Mouse (Mus musculus) layer of hippocampus, postnatal 25 days (tissue): Measurements from ENCODE around the gene Tmem141. TPM values are rescaled to one million over a fixed set of nuclear protein-coding genes. Genes with fewer than 3 reads are reported as not detected.

ENCODE experiments used
- DNase-seq, 2 experiments: peaks; one replicate each; pipeline ENCODE4 v3.0.0; 2022; ENCODE audit warnings: mixed read lengths in 2 of 2, low spot score in 1 of 2; ENCODE audit errors: extremely low spot score in 1 of 2
- total RNA-seq, 2 experiments: library from RNA; stranded (reverse); gene quantifications; 2 replicates each; pipeline ENCODE4 v1.2.3; 2021

The Tmem141 gene
- total RNA-seq, 2 experiments from 2014 or later, result 21.3 to 24.7 TPM

DNA sequence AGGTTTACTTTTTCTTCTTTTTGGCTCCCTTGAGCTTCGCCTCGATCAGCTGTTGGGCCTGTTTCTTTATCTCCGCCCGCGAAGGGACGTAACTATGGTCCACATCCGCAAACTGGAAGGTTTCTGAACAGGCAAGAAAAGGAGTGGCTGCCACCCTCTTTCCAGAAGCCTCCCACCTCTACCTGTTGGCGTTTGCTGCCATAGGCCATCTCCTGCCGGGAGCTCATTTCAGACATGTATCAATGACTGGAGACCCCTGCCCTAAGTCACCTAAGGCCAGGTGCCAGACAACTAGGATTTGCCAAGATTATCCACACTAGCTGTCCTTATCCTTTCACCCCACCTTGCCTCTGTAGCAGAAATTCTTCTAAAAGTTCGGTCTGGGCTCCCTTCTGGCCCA is 13.1 kb downstream of the Tmem141 start:
- no peak for DNase-seq

DNA sequence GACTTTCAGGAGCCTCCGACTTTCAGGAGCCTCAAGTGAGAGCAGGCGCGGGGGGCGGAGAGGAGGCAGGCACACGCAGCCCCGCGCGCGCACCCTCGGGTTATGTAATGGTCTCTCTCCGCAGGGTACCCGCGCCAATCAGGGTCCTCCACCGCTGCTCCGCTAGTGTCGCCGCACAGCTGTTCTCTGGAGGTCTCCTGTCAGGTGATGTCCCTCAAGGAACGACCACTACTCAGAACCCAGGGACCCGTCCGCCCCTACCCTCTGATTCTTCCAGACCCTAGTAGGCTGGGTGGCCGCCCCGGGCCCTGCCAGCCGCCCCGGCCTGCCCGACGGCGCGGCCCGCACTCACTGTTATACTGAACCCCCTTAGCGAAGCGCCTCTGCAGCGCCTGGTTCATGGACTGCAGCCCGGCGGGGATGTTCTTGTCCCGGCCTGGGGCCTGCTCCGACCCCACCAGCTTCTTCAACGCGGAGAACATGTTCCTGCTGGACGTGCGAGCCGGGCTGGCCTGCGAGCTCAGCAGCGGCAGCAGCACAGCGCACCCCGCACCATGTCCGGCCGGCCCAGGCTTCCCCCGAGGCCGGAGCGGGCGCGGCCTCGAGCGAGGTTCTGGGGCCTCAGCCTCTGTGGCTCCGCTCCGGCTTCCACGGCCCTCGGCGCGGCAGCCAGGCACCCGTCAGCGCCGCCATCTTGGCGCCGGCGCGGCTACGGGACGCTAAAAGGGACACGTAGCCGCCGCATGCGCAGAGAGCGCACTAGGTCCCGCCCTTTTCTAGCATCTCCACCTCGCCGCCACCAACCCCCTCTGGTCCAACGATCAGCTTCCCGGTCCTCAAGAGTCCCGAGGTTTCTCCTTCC is 13.8 kb downstream of the Tmem141 start, which contains the start of gene Rabl6:
Gene Rabl6, minus strand, starts transcription at position 761 of the 862 bp plus-strand sequence.
- DNase-seq, result peak; percentile 80 to 91

DNA sequence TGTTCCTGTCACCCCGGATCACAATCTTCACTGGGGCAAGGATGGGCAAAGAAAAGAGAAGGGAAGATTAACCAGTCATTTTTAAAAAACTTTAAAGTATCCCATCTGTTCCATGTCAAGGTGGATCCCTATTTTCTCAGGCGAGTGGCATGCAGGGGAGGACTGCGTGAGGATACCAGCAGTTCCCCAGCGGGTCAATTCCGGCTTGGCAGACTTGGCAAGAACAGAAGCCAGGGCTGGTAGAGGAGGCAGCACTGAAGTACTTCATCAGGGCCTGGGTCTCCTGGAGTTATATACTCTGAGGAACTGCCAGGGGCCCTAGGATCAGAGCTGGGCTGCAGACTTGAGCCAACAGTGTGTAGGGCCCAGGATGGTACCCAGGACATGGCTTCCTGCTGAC is 19.3 kb downstream of the Tmem141 start:
- no peak for DNase-seq

DNA sequence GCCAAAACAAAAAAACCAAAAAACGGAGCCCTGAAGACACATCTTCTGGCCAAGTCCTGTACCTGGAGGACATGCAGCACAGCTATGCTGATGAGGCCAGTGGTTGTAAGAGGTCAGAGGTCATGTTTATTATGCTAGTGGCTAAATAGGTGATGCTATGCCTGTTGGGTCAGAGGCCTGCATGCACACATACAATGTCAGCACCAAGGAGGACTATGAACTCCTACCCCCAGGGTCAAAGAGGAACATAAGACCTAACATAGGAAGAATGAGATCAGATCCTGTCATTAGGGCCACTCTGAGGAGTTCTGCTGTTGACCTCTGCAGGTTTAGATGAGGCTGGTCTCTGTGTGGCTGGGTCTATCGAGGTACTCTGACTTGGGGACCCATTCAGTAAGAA is 21.8 kb downstream of the Tmem141 start:
- DNase-seq, result no peak

DNA sequence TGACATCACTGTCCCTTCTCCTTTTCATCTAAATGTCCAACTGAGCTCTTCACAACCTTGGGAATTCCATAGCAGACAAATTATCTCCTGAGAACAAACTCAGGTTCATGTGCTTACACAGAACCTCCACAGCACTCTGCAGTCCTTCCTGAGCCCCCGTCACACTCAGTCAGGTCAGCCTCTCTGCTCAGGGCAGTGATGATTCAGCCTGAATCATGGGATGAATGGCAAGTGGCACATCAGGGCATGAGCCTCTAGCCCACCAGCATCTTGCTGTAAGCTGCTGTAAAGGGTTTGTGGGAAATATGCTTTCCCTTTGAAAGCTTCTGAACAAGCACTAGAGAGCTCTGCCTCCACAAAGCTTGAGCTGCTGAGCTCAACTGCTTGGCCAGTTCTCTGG is 23.1 kb downstream of the Tmem141 start:
- no peak for DNase-seq

DNA sequence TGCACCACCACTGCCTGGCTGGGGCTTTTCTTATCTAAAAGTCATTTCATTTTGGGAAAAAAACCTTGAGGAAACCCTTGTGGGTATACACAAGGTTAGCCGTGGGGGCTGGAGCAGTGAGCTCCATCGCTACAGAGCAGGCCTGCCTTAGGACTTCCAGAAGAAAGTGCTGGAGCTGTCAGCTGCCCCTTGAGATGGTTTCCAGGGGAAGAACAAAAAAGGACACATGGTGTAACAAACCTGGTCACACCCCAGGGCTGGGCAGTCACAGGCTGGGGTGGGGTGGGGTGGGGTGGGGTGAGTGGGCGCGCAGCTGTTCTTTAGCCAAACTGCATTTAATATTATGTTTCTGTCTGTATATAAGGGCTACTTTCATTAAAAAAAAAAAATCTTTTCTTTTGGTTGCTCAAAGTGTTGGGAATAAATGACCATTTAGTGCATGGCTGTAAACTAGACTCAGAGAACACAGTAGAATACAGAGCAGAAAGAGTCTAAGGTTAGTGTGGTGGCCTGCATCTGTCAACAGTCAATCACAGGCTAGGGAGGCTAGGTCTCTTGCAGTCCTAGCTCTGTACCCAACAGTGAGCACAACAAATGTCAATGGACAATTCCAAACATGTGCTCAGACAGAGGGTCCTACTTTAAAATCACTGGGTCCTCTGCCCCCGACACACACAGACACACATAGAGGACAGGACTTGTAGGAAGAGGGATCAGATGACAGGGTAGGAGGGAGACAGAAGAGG is 24.9 kb downstream of the Tmem141 start:
- no peak for DNase-seq

DNA sequence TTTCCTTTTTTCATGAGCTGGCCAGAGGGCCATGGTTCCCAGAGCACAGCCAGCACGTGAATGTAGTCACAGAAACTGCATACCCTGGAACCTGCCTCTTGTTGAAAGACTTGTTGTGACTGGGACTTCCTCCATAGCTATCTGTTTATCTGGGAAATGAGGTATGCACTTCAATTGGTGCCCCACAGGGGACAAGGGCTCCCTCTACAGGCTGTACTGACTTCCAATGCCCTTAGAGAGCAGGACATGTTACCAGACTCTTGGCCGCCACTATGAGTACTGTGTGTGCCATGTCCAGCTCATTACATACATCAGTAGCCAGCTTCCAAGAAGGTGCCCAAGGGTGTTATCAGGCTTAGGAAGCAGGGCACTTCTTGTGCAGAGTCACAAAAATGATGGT is 29.9 kb downstream of the Tmem141 start:
- no peak for DNase-seq

DNA sequence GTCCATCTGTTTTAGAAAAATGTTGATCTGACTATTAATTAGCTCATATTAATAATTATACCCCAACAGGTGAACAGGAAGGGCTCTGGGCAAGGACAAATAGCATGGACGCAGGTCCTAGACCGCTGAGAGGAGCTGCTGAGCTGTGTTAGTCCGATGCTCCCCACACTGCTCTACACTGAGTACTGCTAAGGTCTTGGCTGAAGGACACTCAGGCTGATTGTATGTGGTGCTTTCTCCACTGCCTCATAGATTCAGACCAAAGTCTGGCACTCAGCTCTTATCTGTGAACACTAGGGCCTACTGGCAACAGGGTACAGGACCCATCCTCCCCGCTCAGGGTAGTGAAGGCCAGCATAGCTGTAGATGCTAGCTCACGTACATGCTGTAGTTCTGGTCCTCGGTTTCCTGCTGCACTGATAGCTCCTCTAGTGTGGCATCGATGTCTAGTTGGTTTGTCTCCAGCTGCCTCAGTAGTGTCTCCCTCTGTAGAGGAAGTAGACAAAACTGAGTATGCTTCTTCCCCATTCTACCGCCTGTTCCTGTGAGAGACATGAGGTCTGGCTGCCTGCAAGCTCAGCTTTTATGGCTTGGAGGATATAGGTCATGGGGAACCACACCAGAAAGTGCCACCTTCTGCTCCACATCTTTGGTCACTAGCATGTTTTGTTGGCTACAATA is 33.4 kb downstream of the Tmem141 start:
- DNase-seq, result no peak

DNA sequence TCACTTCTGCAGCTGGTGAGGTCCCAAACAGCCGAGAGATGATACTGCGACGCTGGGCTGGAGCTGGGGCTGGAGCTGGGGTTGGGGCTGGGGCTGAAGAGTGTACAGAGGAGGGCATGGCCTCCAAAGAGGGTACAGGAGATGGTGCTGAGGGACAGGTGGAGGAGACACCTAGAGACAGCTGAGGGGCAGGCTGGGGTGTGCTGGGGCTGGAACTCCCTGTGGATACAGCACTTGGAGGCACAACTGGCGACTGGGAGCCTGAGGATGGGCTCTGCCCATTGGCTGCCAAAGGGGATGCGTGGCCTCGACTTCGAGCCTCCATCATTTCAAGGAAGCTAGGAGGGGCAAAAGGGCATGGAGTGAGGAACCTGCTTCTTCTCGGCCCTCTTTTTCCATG is 34.5 kb downstream of the Tmem141 start:
- no peak for DNase-seq

DNA sequence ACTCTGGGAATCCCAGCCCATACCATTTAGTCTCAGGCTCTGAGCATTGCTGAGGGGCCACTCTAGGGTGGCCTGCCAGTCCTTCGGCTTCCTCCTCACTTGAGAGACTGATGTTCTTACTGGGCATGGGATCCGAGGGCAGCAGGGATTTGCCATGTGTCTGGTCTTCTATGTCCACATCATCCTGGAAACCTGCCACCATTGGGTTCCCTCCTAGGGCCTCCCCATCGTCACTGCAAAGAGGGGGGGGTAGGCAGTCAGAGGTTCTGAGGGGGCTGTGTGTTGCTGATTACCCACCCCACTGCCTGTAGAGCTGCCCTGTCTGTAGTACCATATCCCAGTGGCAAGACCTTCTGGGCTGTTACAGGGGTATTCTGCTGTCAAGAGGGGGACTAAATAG is 36.2 kb downstream of the Tmem141 start:
- no peak for DNase-seq

DNA sequence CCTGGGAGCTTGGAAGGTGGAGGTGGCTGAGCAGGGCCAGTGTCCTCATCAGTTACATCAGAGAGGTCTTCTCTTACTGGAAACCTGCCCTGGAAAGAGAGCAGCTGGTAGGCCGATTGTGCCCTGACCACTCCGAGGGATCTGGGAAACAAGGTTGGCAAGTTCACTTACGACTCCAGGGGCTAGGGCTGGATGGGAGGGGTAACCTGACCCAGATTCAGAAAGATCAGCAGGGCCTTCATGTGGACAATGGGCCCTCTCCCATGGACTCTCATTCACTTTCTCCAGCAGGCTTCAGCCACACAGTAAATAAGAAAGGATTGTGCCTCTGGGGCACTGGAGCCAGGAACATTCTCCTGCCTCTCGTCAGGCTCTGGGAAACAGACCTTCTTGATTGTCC is 36.9 kb downstream of the Tmem141 start:
- no peak for DNase-seq

DNA sequence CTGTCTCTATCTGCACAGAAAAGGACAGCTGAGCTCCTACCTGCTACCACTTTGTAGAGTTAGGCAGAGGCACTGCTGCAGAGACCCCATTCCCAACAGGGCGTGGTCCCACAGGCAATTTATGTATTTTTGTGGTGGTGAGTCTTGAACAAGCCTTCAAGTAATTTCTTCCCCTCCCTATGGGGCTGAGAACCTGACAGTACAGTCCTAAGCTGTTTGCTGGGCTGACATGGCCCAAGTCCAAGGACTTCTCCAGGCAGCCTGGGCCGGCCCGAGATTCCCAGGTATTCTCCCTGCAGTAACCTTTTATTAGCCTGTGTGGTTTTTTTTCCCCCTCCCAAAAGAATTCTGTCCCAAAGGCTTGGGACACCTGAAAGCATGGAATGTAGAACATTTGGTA is 37.7 kb downstream of the Tmem141 start:
- DNase-seq, result no peak

DNA sequence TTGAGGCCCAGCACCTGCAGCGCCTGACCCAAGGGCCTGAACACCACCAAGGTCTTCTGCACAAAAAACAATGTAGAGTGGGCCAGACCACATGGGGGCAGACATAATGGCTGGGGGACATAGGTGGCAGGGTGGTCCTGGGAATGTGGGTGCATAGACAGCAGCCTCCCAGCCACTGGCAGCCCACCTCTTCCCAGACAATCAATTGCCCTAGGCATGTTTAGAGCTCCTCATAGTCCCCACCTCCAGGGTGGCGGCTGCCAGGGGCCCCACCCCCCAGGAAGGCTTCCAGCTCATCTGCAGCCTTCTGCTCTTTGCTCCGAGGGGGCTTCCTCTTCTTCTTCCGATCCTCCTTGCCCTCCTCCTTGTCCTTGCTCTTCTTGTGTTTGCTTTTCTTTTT is 38.2 kb downstream of the Tmem141 start:
- no peak for DNase-seq

DNA sequence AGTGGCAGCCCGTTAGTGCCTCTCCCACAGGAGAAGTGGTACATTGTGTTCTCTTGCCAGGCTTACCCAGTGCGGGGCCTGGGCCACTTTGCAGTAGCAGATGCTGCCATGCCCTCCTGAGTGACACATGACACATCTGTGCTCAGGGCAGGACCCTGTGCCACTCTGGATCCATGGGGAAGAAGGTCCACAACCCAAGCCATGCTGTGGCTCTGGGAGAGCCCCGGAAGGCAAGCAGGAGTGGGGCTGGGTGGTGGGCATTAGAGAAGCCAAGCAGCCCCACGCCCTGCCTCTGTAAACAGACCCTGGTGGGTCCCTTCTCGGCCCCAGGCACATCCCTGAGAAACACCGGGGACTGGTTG is 38.7 kb downstream of the Tmem141 start:
- peak in 1 of 2 experiments; percentile 31 for DNase-seq

DNA sequence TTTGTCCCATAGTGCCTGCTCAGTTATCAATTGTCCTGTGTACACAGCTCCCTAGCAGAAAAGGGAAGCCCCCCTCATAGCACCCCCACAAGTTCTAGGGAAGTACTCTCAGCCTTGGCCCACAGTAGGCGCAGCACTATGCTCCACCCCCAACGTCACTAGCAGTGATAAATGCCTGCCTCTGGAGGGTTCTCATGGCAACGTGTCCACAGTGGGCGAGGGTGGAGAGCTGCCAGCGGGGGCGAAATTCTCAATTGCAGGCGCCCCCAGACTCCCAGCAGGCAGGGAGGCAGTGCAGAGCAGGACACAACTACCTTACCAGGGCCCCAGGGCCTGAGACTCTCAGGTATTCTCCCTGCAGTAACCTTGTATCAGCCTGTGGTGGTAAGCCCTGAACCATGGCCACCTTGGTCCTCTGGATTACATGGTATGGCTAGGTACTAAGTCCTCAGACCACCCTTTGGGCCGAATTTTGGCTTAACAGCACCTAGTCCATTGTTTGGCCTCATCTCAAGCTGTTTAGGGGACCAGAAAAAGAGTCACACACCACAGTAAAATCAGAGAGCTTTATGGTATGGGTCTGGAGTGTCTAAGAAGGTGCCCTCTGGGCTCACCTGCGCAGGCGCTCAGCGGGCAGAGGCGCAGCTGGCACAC is 39.2 kb downstream of the Tmem141 start:
- peak; percentile 71 to 76 for DNase-seq

DNA sequence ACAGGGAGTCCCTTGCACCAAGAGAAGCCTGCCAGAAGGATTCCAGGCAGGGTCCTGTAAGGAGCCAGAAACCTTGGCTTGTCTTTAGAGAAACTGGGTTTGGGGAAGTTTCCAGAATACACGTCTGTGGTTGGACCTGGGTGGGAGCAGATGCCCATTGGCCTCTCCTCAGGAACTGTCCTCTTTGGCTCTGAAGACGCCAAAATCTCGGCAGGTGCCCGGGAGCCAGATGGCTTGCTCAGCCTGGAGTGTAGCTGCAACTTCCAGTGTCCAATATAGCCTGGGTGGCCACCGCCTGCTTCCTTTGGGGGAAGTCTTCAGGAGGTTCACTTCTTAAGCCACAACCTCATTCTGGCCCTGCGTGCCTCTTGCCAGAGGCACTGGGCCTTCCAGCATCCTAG is 39.9 kb downstream of the Tmem141 start:
- peak in 1 of 2 experiments; percentile 48 for DNase-seq

DNA sequence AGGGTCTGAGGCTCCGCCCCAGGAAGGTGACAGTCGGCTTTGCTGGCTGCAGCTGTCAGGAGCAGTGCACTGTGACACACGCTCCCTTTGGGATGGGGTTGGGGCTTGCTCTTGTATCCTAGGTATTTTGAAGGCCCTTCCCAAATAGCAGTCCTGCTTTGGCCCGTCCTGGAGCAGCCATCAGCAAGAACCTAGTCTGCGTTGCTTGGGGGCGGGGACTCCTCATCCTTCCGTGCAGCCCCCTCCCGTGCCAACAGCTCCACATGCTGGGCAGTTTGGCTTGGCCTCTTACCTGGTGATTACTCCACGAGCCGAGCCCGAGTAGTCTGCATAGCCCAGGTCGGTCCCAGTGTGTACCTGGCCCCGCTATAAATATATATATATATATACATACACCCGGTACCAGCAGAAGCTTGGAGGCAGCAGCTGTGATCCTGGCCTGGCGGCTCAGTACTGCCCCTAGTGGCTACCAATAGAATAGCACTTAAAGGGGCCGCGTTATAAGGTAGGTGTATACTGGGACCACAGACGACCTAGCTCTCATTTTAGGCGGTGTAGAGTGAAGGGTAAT is 40.4 kb downstream of the Tmem141 start, which contains the start of gene Ajm1:
Gene Ajm1, minus strand, starts transcription at position 464 of the 571 bp plus-strand sequence.
- DNase-seq, result peak; percentile 62 to 63

DNA sequence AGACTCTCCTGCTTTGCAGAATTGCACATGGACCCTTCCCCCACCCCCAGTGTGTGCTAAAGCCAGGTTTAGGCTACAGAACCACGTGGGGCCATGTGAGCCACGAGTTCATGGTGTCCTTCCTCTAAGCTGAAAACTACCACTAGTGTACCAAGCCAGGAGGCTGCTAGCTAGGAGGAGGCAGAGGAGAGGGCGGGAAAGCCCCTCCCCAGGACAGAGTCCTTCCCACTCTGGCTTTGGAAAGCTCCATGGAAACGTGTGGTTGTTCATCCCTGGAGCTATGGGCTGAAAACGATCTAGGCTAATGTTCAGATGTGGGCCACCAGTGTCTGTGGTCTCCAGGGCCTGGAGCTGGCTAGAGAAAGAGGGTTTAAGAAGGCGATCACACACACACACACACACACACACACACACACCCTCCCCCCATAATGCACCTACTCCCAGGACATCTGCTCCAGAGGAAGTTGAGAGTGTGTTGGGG is 41.1 kb downstream of the Tmem141 start:
- no peak for DNase-seq

DNA sequence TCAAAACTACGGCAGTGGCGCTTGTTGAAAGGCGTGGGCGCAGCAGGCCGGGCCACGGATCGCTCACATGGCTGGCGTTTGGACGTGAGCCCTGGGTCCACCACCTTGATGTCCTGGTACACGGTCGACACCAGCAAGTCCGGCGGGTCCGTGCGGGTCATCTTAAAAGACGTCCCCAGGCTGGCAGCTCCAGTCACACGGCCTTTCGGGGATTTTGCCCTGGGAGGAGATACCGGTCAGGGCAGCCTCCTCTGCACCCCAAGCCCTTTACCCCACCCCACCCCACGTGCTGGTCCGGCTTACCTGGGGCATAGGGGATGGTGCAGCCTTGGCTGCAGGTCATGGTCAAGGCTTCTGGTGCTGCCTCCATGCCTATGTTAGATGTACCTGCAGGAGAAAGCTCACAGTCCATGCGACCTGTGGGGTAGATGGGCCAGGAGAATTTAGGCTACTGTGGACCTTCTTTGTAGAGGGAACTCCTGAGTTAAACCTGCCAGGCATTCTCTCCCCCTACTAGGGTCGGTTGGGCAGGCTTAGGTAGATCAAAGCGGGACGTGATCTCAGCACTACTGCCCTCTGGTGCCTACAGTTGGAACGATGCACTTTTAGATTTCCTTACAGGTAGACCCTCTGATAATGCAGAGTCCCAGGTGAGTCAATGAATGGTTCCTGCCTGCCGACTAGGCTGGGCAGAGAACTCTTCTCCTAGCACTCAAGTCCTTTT is 41.9 kb downstream of the Tmem141 start:
- DNase-seq, result peak in 1 of 2 experiments; percentile 36
